Mouse (Mus musculus): ENCODE data around the gene Rasgrp2.

Gene Rasgrp2

DNA sequence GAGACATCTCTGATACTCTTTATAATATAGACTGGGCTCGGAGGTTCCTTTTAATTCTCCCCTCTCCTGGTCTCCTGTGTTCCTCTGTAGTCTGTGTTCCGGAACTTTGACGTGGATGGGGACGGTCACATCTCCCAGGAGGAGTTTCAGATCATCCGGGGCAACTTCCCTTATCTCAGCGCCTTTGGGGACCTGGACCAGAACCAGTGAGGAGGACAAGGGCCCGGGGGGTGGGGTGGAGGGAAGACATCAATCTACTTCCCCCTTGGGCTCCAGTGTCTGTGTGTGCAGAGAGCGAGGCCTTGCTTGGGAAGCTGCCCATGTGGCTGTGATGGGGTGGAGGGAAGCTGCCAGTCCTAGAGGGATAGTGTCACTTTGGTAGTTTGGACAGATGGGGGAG lies 9.6 kb downstream of the Rasgrp2 start:
- no peak for DNase-seq

DNA sequence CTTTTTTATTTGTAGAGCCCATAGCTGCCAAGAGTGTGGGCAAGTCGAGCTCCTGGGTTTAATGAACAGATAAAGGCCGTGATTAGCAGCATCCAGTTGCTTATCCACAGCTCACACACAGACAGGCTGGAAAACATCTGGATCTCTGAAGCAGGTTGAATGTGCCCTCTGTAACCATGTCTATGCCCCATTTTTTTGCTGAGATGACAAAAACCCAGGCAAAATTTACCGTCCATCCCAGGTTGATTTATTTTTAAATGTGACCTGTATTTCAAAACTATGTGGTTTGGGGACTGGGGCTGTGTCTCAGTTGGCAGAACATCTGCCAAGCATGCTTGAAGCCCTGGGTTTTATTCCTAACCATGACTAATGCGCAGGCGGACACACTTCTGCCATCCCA lies 10.0 kb downstream of the Rasgrp2 start:
- DNase-seq, result no peak

DNA sequence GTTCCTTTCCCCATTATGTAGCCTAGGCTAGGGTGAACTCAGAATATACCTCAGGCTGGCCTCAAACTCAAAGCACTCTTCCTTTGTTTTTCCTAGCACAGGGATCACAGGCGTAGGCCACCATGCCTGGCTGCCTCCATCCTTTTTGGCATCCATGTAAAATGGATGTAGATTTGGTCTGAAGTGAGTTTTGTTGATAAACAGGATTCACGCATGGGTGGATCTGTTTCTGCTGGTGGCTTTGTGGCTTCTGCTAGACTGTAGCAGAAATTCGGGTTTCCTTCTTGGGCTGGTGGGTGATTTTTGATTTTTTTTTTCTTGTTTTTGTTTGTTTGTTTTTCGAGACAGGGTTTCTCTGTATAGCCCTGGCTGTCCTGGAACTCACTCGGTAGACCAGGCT lies 10.8 kb downstream of the Rasgrp2 start:
- no peak for DNase-seq

DNA sequence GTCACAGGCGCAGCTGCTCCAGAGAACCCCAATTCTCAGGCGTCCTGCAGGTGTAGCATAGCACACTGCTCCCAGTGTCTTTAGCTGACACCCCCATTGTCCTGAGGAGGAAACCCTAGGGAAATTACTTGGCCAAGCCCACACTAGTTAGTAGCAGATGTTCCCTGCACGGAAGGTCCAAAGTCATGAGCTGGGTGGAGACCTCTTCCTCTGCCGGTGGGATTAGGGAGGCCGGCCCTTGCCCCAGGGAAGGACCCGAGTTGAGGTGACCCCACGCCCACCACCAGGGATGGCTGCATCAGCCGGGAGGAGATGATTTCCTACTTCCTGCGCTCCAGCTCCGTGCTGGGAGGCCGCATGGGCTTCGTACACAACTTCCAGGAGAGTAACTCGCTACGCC lies 13.7 kb downstream of the Rasgrp2 start:
- DNase-seq, result no peak

DNA sequence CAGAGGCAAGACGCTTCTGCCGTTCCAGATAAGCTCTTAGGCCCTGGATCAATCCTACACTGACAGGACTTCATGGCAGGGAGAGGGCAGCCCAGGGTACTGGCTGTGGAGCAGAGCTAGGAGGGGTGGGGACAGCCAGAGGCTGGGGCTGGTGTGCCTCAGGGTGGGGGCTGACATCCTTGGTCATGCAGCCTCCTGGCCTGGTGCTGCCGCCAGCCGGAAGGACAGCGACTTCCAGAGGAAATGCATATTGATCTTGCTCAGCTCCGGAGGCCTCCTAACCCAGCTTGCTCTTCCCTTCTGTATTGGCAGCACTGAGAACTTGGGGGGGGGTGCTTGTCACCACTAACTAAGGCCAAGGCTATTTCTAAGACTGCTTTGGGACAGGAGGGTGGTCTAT lies 16.3 kb downstream of the Rasgrp2 start:
- DNase-seq, result no peak

DNA sequence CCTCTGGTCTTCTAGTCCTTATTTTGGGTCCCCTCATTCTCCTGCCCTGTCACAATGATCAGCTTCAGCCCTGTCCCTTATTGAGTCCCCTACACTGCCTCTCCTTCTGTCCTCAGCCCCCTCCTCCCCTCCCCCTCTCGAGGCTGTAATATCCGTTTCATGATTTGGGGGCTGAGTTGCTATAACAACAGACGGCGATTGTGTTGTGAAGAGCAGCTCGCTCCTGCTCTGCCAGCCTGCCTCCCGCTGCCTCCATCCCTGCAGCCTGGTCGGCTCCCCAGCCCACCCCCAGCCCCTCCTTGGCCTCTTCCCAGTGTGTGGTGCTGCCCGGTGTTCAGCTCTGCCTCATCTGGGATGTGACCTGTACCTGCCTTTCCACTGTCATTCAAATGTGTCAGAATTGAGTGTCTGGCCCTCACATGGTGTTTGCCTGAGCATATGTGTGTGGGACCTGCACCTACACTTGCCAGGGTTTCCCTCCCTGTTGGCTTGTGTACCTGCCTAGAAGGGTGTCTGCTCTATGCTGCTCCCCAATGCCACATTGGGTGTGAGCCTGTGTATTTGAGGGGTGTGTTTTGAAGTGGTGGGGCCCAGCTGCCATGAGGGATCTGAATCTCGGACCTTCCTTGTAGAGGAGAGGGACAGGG lies 17.1 kb downstream of the Rasgrp2 start:
- DNase-seq, result no peak

DNA sequence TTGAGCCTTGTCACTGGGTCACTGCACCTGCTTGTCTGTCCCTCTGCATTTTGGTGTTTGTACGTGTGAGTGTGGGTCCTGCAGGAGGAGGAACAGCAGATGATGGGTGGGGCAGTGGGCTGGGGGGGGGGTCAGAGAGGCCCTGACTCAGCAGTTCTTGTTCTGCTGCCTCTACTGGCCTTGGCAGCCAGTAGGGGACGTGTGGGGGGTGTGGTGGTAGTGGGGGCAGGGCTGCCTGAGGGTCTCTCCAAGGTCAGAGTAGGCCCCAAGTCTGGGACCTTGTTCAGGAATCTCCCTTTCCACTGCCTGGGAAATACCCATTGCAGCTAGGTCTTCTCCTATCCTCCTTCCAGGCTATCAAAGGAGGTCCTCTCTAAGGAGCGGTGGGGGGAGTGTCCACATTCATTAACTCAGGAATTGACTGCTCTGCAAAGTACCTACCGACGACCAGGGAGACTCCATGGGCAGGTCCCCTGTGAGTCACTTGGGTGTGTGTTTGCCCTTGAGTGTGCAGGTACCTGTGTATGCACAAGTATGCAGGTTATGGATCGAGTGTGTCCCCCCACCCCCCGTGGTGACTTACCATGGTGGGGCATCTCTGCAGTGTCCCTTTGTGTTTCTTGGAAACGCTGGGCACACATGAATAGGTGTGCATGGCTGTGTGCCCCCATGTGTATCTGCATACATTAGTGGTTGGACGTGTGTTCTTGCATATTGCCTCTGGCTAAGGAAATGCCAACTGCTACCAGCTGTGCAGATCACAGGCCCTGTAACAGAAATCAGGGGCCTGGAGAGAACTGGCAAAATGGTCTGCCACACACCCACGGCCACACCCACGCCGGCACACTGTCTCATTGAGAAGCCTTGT lies 18.0 kb downstream of the Rasgrp2 start:
- no peak for DNase-seq

DNA sequence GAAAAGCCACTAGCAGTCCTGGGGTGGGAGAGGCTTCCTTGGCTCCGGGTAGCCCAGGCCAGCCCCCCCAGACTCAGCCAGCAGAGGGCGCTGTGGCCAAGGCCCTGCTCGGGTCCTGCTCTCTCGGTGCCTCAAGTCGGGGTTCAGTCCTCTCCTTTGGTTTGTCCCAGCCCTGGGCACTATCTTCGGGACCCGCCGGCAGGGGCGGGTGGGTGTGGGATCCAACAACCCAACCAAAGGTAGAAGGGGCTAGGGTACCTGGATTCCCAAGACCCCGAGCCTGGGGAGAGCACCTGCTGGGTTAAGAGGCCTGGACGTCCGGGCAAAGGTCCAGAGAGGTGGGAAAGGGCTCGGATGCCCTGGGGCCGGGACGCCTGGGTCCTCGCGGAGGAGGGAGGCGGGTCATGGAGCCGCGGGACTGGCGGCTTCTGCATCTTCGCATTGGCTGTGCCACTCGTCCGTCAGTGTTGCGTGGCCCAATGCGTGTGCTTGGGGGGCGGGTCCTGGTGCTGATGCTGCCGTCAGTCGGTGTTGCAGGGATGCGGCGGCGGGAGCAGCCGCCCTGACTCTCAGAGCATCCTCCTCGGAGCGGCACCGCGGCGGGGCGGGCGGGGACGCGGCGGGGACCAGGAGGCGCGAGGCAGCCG lies 19.2 kb downstream of the Rasgrp2 start, which contains the start of gene Nrxn2:
Gene Nrxn2, plus strand, starts transcription at position 499 of the 647 bp plus-strand sequence.
- DNase-seq, result peak; percentile 95

DNA sequence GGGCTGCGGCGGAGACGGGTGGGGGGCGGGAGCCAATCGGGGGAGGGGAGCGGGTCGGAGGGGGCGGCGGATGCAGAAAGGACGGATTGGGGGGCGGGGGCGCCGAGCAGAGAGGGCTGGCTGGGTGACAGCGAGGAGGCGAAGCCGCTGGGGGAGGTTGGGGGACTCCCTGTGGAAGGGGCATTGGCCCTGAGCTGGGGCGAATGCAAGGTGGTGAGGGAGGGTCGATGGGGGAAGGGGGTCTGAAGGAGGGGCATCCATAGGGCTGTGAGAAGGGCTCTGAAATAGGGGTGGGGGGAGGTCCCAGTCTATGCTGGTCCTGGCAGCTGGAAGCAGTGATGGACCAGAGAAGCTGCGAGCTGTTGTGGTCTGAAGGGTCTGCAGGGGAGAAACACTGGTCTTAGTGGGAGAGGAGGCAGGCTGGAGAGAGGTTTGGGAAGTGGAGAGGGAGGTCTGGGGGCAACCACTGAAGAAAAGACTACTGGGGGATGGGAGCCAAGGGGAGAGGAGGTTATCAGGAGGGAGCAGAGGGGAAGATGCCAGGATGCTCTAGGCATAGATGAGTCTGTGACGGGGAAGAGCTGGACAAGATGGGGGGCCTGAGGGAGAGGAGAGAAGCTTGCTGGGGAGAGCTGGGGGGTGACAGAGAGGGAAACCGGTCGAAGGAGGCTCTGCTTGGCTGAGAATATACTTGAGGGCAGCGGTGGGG lies 20.0 kb downstream of the Rasgrp2 start:
- no peak for DNase-seq

DNA sequence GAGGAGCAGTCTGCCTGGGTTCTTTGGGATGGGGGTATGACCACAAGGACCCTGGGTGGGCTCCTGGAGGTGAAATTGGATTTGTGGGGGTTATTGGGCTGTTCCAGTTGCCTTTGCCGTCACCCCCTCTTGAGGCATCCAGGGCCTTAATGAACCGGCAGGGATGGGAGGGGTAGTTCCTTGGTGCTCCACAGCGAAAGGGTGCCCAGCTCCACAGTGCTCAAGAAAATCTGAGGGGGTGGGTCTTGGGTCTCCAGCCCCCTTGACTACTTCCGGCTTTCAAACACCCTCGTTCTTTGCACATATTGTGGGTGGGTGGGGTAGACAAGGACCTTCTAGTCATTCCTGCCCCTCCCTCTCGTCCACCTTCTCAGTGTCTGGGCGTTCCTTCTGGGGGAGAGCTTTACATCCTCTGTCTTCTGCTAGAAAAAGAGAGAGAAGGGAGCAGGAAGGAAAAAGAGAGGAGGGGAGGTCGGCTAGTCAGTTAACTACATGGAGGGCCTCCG lies 20.7 kb downstream of the Rasgrp2 start:
- no peak for DNase-seq

DNA sequence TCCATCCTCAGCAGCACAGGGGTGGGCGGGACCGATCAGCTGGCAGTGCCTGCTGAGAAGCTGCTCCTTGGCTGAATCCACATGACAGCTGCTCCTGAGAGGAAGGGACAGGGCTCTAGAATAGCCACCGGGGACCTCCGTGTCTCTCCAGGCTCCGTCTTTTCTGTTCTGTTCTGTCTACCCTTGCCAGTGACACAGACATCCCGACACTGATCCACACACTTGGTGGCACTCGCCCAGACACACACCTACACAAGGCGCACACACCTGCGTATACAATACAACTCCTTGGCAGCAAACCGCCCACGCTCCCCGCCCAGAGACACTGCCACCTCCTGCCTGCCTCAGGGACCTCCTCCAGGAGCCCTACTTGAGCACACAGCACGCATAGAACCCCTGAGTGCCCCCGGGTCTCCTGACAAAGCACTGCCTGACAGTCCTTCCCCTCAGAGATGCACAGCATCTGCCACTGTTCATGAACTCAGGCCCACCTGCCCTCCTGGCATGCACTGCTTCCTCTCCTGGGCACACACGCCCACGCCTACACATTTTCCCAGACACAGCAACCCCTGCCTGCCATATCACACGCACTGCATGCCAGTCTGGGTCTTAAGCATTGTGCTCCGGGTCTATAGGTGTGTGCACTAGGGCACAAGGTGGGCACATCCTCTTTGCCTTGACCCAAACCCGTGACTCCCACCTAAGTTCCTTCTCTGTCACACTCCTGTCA lies 21.5 kb downstream of the Rasgrp2 start:
- no peak for DNase-seq

DNA sequence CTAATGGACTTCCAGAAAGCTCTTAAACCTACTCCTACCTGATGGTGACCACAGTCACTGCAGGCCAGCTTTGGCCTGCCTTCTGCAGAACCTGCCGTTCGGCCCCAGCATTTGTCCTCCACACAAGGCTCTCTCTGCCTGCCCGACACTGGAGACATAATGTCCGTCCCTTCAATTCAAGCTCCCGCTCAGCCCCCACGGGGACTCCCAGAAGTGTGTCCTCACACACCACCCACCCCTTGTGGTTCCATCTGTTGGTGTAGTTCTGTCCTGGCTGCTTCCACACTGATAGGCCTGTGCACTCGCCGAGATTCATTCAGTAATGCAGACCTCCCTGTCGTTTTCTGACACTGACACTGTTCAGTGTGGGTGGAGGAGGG lies 22.1 kb downstream of the Rasgrp2 start:
- DNase-seq, result no peak

DNA sequence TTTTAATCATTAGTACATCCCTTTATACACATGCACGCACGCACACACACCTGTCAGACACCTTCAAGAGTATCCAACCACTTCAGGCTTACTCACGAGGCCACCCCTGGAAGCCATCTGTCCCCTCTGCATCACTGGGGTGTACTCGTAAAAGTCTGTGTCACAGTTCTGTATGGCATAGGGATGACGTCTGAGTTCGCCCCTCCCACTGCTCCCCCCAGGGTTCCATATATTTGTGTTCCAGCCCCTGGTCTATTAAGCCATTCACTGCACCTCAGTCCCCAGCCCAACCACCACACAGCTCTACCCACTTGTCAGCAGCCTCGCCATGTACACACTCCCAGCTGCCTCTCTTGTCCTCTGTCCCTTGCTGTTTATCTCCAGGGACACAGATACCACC lies 22.9 kb downstream of the Rasgrp2 start:
- no peak for DNase-seq

DNA sequence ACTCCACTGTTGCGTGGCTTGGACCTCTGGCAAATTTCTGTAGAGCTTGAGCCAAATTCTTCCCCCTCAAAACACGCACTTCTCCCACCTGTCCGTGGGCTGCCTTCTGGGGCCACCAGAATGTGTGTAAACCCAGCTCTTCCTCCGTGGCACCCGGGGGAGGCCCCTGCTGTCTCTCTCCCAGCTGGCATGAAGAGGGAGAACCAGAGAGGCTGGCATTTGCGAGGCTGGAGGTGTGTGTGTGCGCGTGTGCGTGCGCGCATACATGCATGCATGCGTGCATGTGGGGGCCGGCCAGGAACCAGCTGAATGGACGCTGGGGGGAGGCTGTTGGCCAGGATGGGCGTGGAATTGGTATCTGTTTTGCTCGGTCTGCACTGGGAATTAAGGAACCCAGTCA lies 24.1 kb downstream of the Rasgrp2 start:
- DNase-seq, result no peak

DNA sequence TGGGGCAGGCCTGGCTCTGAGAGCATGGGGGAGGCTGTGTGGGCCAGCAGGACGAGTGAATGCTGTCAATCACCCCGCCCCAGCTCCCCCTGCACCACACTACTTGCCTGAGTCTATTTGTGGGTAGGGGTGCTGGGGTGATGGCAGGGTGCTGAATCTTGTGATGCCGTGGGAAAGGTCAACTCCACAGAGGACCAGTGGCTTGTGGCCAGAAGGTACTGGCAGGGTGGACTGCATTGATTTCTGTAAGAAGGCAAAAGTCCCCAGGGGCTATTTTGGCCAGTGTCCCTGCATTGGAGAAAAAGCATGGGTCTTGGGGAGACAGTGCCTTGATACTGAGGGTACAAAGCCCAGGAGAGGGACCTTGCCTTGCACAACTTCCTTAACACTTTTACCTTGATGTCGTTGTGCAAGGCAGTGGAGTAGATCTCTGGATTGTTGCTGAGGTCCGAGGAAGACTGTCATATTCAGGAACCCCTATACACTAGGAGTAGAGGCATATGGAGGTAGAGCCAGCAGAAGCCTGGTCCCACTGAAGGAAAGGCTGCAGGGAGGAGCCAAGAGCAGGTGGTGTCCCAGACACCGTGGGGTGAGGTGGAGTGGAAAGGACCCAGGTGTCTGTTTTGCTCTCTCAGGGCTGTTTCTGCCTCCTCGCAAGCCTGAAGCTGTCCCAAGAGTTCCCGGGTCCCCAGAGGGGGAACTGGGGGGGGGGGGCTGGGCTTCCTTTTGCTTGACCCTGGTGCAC lies 25.2 kb downstream of the Rasgrp2 start:
- no peak for DNase-seq

DNA sequence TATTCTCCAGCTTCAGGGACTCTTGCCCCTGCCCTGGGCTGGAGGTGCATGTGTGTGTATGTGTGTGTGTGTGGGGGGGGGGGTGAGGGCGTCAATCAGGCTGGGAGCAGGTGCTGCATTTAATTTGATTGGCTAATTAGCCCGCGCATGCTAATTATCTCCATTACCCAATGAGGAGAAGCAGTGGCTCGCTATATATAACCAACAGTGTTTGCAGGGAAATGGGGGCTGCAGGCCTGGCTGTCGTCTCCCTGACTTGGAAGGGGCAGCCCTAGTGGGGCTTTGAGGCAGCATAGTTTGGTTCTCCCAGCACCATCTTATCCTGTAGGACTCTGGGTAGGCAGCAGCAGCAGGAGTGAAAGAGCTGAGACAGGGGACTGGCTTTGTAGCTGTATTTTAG lies 26.5 kb downstream of the Rasgrp2 start:
- no peak for DNase-seq

DNA sequence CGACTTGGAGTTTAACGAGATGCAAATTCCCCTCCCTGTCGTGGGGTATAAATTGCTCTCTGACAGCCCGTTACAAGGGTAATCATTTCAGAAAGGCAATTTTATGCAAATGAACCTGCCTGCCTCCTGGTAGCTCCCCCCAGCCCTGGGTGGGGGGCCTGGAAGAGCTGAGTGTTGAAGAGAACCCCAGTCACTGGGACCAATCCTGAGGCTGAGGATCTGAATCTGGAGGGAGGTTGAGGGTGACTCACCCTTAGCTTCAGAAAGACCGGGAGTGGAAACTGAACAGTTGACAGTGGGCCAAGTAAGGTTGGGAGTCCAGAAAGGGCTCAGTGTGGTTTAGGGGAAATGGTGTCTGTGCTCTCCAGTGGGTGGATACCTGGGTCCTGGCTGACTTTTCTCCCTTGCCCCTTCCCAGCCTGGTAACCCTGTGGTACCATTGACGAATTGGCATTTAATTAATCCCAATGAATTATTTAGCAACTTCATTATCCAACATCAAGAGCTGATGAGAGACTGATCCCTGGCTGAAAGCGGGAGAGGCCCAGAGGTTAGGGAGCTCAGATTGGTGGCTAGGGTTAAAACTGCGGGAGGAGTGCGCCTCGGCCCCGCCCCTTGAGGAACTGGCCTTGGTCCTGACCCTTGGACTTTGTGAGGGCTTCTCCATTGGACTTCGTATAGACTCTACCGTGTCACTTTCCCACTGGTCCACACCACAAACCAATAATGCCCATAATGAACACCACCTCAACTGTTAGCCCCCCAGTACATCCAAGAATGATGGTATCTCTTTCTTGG lies 27.8 kb downstream of the Rasgrp2 start:
- DNase-seq, result no peak

DNA sequence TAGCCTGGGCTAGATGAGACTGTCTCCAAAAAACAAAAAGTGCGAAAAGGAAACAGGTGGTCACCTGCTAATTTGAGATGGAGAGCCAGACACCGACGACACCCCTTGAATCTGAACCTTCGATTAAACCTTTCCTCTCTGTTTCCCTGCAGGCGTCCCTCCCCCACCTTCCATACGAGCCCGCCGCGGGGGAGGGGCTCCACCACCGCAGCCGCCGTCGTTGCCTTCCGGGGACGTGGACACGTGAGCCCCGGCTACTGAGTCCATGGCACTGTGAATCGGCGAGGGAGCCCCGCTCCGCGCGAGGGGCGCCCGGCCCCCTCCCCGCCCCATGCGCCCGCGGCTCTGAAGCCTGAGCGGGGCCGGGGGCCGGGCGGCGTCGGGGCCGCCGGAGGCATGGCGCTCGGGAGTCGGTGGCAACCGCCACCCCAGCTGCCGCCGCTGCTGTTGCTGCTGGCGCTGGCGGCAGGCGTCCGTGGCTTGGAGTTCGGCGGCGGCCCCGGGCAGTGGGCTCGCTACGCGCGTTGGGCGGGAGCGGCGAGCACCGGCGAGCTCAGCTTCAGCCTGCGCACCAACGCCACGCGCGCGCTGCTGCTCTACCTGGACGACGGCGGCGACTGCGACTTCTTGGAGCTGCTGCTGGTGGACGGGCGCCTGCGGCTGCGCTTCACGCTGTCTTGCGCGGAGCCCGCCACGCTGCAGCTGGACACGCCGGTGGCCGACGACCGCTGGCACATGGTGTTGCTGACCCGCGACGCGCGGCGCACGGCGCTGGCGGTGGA lies 28.7 kb downstream of the Rasgrp2 start:
- DNase-seq, result no peak

DNA sequence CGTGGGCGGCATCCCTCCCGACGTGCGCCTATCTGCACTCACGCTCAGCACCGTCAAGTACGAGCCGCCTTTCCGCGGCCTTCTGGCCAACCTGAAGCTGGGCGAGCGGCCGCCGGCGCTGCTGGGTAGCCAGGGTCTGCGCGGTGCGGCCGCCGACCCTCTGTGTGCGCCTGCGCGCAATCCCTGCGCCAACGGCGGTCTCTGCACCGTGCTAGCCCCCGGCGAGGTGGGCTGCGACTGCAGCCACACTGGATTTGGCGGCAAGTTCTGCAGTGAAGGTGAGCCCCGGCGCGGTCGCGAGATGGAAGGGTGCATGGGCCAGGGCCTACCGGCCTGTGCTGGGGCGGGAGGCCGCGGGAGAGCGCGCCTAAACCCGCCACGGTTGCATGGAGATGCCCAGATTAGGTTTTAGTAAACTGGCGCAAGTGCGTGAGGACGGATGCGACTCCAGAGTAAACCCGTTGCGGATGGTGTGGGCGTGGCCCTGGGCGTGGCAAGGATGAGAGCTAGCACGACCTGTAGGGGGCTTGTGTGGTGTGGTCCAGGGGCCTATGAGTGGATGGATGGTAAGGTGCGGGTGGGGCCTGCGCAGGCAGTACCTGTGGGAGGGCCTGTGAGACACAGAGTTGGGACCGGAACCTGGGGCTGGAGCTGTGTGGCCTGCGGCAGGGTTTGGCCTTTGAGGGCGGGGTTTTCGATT lies 29.5 kb downstream of the Rasgrp2 start:
- no peak for DNase-seq

Data from cerebellum, adult 11 months (tissue).